Mouse (Mus musculus) frontal cortex, postnatal 36 days (tissue): ENCODE measurements at regions not wholly inside any gene's neighbourhood (a gene's known extent, or its start where the extent isn't known, plus 50 kb on each side); places are given as distances from the start of the nearest gene placed in this dataset.

Experiments used
- DNase-seq, 2 experiments: peaks; one replicate each; pipeline ENCODE4 v3.0.0; 2022; ENCODE audit warnings: low spot score in 2 of 2

- no peak for DNase-seq
Observed at GRCm38 (mm10) chr5:85706598-85706997, 358.8 kb downstream of the Cenpc1 start.

- no peak for DNase-seq
Observed at GRCm38 (mm10) chr5:85706084-85706483, 359.3 kb downstream of the Cenpc1 start.

GRCm38 (mm10) chr5:85677872-85678271 lies 387.5 kb downstream of the Cenpc1 start:
- no peak for DNase-seq

GRCm38 (mm10) chr5:85671121-85671520 lies 394.3 kb downstream of the Cenpc1 start:
- DNase-seq: no peak

- no peak for DNase-seq
Observed at GRCm38 (mm10) chr5:85661487-85661886, 403.9 kb downstream of the Cenpc1 start.

- no peak for DNase-seq
Observed at GRCm38 (mm10) chr5:85621078-85621477, 444.3 kb downstream of the Cenpc1 start.

GRCm38 (mm10) chr5:85614783-85615182 lies 450.6 kb downstream of the Cenpc1 start:
- DNase-seq: no peak

- DNase-seq: no peak
Observed at GRCm38 (mm10) chr5:85612606-85613005, 452.8 kb downstream of the Cenpc1 start.

- DNase-seq: no peak
Observed at GRCm38 (mm10) chr5:85609104-85609503, 456.3 kb downstream of the Cenpc1 start.

GRCm38 (mm10) chr5:85598164-85598563 lies 467.2 kb downstream of the Cenpc1 start:
- no peak for DNase-seq

- DNase-seq: no peak
Observed at GRCm38 (mm10) chr5:85595082-85595447, 470.3 kb downstream of the Cenpc1 start.

- no peak for DNase-seq
Observed at GRCm38 (mm10) chr5:85594413-85595081, 470.8 kb downstream of the Cenpc1 start.

- no peak for DNase-seq
Observed at GRCm38 (mm10) chr5:85592236-85592635, 473.1 kb downstream of the Cenpc1 start.

- DNase-seq: peak; percentile 28
Observed at GRCm38 (mm10) chr5:85586727-85587126, 478.7 kb downstream of the Cenpc1 start.

GRCm38 (mm10) chr5:85572531-85572930 lies 492.9 kb downstream of the Cenpc1 start:
- DNase-seq: no peak

- peak; percentile 9 to 19 for DNase-seq
Observed at GRCm38 (mm10) chr5:85571967-85572366, 493.4 kb downstream of the Cenpc1 start.

- DNase-seq: peak in 1 of 2 experiments; percentile 7
Observed at GRCm38 (mm10) chr5:85571381-85571780, 494.0 kb downstream of the Cenpc1 start.

- DNase-seq: no peak
Observed at GRCm38 (mm10) chr5:85536329-85536728, 529.1 kb downstream of the Cenpc1 start.

GRCm38 (mm10) chr5:85525385-85526194 lies 539.8 kb downstream of the Cenpc1 start:
- no peak for DNase-seq

- peak in 1 of 2 experiments; percentile 24 for DNase-seq
Observed at GRCm38 (mm10) chr5:85505244-85505643, 560.1 kb downstream of the Cenpc1 start.

- no peak for DNase-seq
Observed at GRCm38 (mm10) chr5:85497261-85497660, 568.1 kb downstream of the Cenpc1 start.

GRCm38 (mm10) chr5:85485733-85486322 lies 579.6 kb downstream of the Cenpc1 start:
- no peak for DNase-seq

GRCm38 (mm10) chr5:85485157-85485556 lies 580.2 kb downstream of the Cenpc1 start:
- no peak for DNase-seq
